In genomic region chr17:88404471-88404870, GRCm38 (mm10) we compare ENCODE assay signal across 9 mouse cellular contexts. TPM values are rescaled to one million over a fixed set of nuclear protein-coding genes. Genes with fewer than 3 reads are reported as not detected.
A peak's percentile ranks its signal among the peaks of the same experiment; 100 is the strongest.
DNase-seq lines count a peak whose midpoint lies in the region; ATAC-seq and TF ChIP-seq lines count a peak whose summit lies in the region.
"Had no signal": no experiment of that assay in that cellular context is flagged by ENCODE, and none has a peak within 500 bp of the region (broad histone marks: within the 10 kb centered on the region; RNA-seq: fewer than 3 reads in every experiment).

No protein-coding gene starts in this region.

- no peak; the same call in 1 of the 2 replicates for ATAC-seq in hindbrain, embryonic 14.5 days (ENCODE audit: low FRiP score)

- no peak overlapping the region for H3K9ac ChIP-seq in hindbrain, embryonic 14.5 days

- peak overlapping the region; percentile 26 for H3K4me3 ChIP-seq in layer of hippocampus, adult 2 months
- H3K4me3 ChIP-seq in forebrain, embryonic 10.5 days, result peak overlapping the region; percentile 35
- H3K4me3 ChIP-seq in hindbrain, embryonic 14.5 days (replicated peaks; ENCODE audit: low read length), result no peak overlapping the region

- no peak for TF ChIP-seq CTCF in layer of hippocampus, adult 2 months (conservative IDR thresholded peaks at IDR 0.05)

- H3K9me3 ChIP-seq in forebrain, embryonic 10.5 days, result no peaks in the 10 kb centered on the region
- no peaks in the 10 kb centered on the region for H3K9me3 ChIP-seq in hindbrain, embryonic 14.5 days (ENCODE audit: control insufficient read depth, low read length)

- H3K4me2 ChIP-seq in hindbrain, embryonic 14.5 days (replicated peaks), result peak overlapping the region; percentile 40

- no peaks in the 10 kb centered on the region for H3K36me3 ChIP-seq in forebrain, embryonic 10.5 days (replicated peaks)
- no peaks in the 10 kb centered on the region for H3K36me3 ChIP-seq in hindbrain, embryonic 14.5 days (replicated peaks; ENCODE audit: control insufficient read depth, insufficient read depth)

- peaks cover 38% of the 10 kb centered on the region for H3K4me1 ChIP-seq in forebrain, embryonic 10.5 days
- peaks cover 14% of the 10 kb centered on the region; the same call in 1 of the 2 replicates for H3K4me1 ChIP-seq in hindbrain, embryonic 14.5 days (replicated peaks; ENCODE audit: control insufficient read depth, insufficient read depth, low read length)

- WGBS in forebrain, embryonic 10.5 days, result 5% methylated on average over 6 of the region's 6 CpGs
- 5% methylated on average over 6 of the region's 6 CpGs for WGBS in hindbrain, embryonic 14.5 days

- H3K27ac ChIP-seq in layer of hippocampus, adult 2 months, result no peak overlapping the region
- no peak overlapping the region for H3K27ac ChIP-seq in forebrain, embryonic 10.5 days
- no peak overlapping the region for H3K27ac ChIP-seq in hindbrain, embryonic 14.5 days

- peaks cover 46% of the 10 kb centered on the region for H3K27me3 ChIP-seq in forebrain, embryonic 10.5 days (ENCODE audit: poor library complexity, severe bottlenecking)
- H3K27me3 ChIP-seq in hindbrain, embryonic 14.5 days (ENCODE audit: control insufficient read depth, insufficient read depth, low read length), result 0 out of 2 replicates have a peak, but pooled peaks cover 4% of the 10 kb centered on the region

- no peak for DNase-seq in layer of hippocampus, adult 2 months (ENCODE audit: low spot score in 2 of 2)
- no peak for DNase-seq in layer of hippocampus, adult 18-20 months (ENCODE audit: low spot score in 2 of 2)
- DNase-seq in forebrain, embryonic 10.5 days (ENCODE audit: extremely low spot score, low spot score), result peak; percentile 9
- DNase-seq in hindbrain, embryonic 14.5 days (ENCODE audit: low spot score), result peak; percentile 37
- DNase-seq in naive thymus-derived CD4-positive, alpha-beta T cell, adult 2 months (ENCODE audit: low read depth), result peak; percentile 11
- no peak for DNase-seq in left cerebral cortex, adult 11 months (ENCODE audit: low spot score)
- DNase-seq in adrenal gland, postnatal 4 days (ENCODE audit: low spot score in 2 of 2), result no peak
- DNase-seq: cerebellum, adult 11 months; kidney, adult 8-10 months had no signal

RNA-seq across cellular contexts. Expression of gene Foxn2, which starts 36.0 kb away (rescaled TPM):
- total RNA-seq in layer of hippocampus, adult 2 months (2021), result 10 to 100 TPM; 24.7 to 26.3 TPM
- total RNA-seq in layer of hippocampus, adult 18-20 months (2021), result 10 to 100 TPM; 25.1 to 27.1 TPM
- 14.3 and 14.5 TPM in 2 replicates for polyA plus RNA-seq in forebrain, embryonic 10.5 days (2016; fragmentation: Nextera tagmentation; extraction: Ambion mirVana)
- 6.9 and 7.0 TPM in 2 replicates for polyA plus RNA-seq in hindbrain, embryonic 14.5 days (2014; fragmentation: Nextera tagmentation; extraction: Ambion mirVana)
- 10 to 100 TPM; 23.3 to 23.6 TPM for total RNA-seq in adrenal gland, postnatal 4 days (2021)

Comparison
In these comparisons a context has a peak if more than half of its experiments do, and no peak if none do; other contexts are left out.
1. DNase-seq: peak in forebrain, embryonic 10.5 days (single experiment), hindbrain, embryonic 14.5 days (single experiment) and naive thymus-derived CD4-positive, alpha-beta T cell, adult 2 months (single experiment); none in layer of hippocampus, adult 2 months (0 of 2), layer of hippocampus, adult 18-20 months (0 of 2), left cerebral cortex, adult 11 months (single experiment) and adrenal gland, postnatal 4 days (0 of 2).